Mouse (Mus musculus) cerebellum, adult 2 months (tissue): Measurements from ENCODE around the gene 9130213A22Rik. TPM values are rescaled to one million over a fixed set of nuclear protein-coding genes. Genes with fewer than 3 reads are reported as not detected.

ENCODE experiments used
- DNase-seq, 2 experiments: peaks; one replicate each; pipeline ENCODE4 v3.0.0; 2021
- H3K27ac ChIP-seq: fragments of 200-500 bp; 2 replicates; pipeline ENCODE4 v1.5.1; 2012; ENCODE audit warnings: low read length, control low read depth, inconsistent platforms; ENCODE audit not compliant: insufficient read depth
- H3K27me3 ChIP-seq: fragments of 200-500 bp; 2 replicates; pipeline ENCODE4 v1.6.1; 2012; ENCODE audit warnings: inconsistent platforms, mild to moderate bottlenecking, low read length, moderate library complexity; ENCODE audit not compliant: control insufficient read depth, insufficient read depth
- H3K4me1 ChIP-seq: fragments of 200-500 bp; 2 replicates; pipeline ENCODE4 v1.6.1; 2011; ENCODE audit warnings: low read length; ENCODE audit not compliant: control insufficient read depth, insufficient read depth
- H3K4me3 ChIP-seq: fragments of 200-500 bp; replicated peaks from 2 replicates; pipeline ENCODE3; 2011; ENCODE audit warnings: mild to moderate bottlenecking, low read depth, low read length, control low read depth; ENCODE audit not compliant: insufficient read depth
- CTCF ChIP-seq: fragments of 200-500 bp; IDR thresholded peaks from 2 replicates; pipeline ENCODE4 v1.5.1; 2011; ENCODE audit warnings: low read depth, mild to moderate bottlenecking, control low read depth, low read length, moderate library complexity, borderline replicate concordance; ENCODE audit not compliant: insufficient read depth
- POLR2A ChIP-seq: fragments of 200-500 bp; IDR thresholded peaks from 2 replicates; pipeline ENCODE4 v1.6.1; 2011; ENCODE audit warnings: low read length, control low read depth, borderline replicate concordance; ENCODE audit not compliant: insufficient read depth
- WGBS: fragments of 180-500 bp; shearing (Covaris S2); methylation state at CpG from one replicate; pipeline ENCODE4 v1.1.7; 2018; 5-methylcytosine and 5-hydroxymethylcytosine counted together
- polyA plus RNA-seq: library from polyadenylated mRNA; depleted of rRNA; stranded (reverse); fragments of >200 nt; gene quantifications from 2 replicates; pipeline ENCODE4 v1.2.3, GENCODE M21; 2012; rRNA removed

The 9130213A22Rik gene
- polyA plus RNA-seq = 1.3 and 1.4 TPM in 2 replicates

GRCm38 (mm10) chr11:69122336-69122951, at the start of gene 9130213A22Rik:
TSS of gene 9130213A22Rik (minus strand) at chr11:69122589.
- WGBS = under 1% methylated on average over 63 of the region's 66 CpGs
- TF ChIP-seq POLR2A (no peak), CTCF (peak; percentile 45; the same call in 1 of the 2 replicates)
- no peaks in the 10 kb centered on the region for H3K4me1 ChIP-seq

GRCm38 (mm10) chr11:69171626-69172025, 49.2 kb upstream of the 9130213A22Rik start:
- TF ChIP-seq POLR2A (no peak), CTCF (peak; percentile 73)
- 14% methylated on average over 7 of the region's 7 CpGs for WGBS
- peak; percentile 35 to 55 for DNase-seq
- Histone ChIP-seq H3K4me1 (no peaks in the 10 kb centered on the region), H3K27ac (no peak overlapping the region), H3K4me3 (no peak overlapping the region), H3K27me3 (no peaks in the 10 kb centered on the region)

More at GRCm38 (mm10) chr11:69122336-69122951, at the start of gene 9130213A22Rik:
- peak; percentile 84 to 87 for DNase-seq
- H3K27ac ChIP-seq = no peak within 1 kb of the TSS
- no peaks in the 10 kb centered on the region for H3K27me3 ChIP-seq
- H3K4me3 ChIP-seq = peak within 1 kb of the TSS; percentile 84

- H3K27me3 ChIP-seq = no peaks in the 10 kb centered on the region
- no peak for DNase-seq
- no peaks in the 10 kb centered on the region for H3K4me1 ChIP-seq
- no peak overlapping the region for H3K4me3 ChIP-seq
- 58% methylated on average over 12 of the region's 12 CpGs for WGBS
- no peak for TF ChIP-seq CTCF
- TF ChIP-seq POLR2A = no peak
- no peak overlapping the region for H3K27ac ChIP-seq
Observed at GRCm38 (mm10) chr11:69169313-69169712, 46.9 kb upstream of the 9130213A22Rik start.

- 3% methylated on average over 18 of the region's 18 CpGs for WGBS
- TF ChIP-seq CTCF = no peak
- Histone ChIP-seq H3K4me3 (no peak within 1 kb of the TSS), H3K4me1 (no peaks in the 10 kb centered on the region), H3K27me3 (no peaks in the 10 kb centered on the region), H3K27ac (no peak within 1 kb of the TSS)
- no peak for DNase-seq
Observed at GRCm38 (mm10) chr11:69156800-69157199, 34.4 kb upstream of the 9130213A22Rik start, which contains the start of gene Alox12b. TSS of gene Alox12b (plus strand) at chr11:69156989.

GRCm38 (mm10) chr11:69155351-69155750, 33.0 kb upstream of the 9130213A22Rik start:
- TF ChIP-seq CTCF = no peak
- no peak for TF ChIP-seq POLR2A
- Histone ChIP-seq H3K27ac (no peak overlapping the region), H3K27me3 (no peaks in the 10 kb centered on the region), H3K4me3 (no peak overlapping the region), H3K4me1 (peaks cover 3% of the 10 kb centered on the region; the same call in 1 of the 2 replicates)
- WGBS = 79% methylated on average over 1 of the region's 1 CpGs
- DNase-seq = no peak

GRCm38 (mm10) chr11:69153831-69154230, 31.4 kb upstream of the 9130213A22Rik start:
- H3K27me3 ChIP-seq = no peaks in the 10 kb centered on the region
- TF ChIP-seq CTCF (no peak), POLR2A (no peak)
- H3K4me1 ChIP-seq = peaks cover 9% of the 10 kb centered on the region; the same call in 1 of the 2 replicates
- H3K4me3 ChIP-seq = no peak overlapping the region
- no peak for DNase-seq
- H3K27ac ChIP-seq = no peak overlapping the region
- WGBS = 77% methylated on average over 8 of the region's 8 CpGs

- peaks cover 20% of the 10 kb centered on the region for H3K4me1 ChIP-seq
- no peak overlapping the region for H3K27ac ChIP-seq
- DNase-seq = no peak
- WGBS = 44% methylated on average over 6 of the region's 6 CpGs
- TF ChIP-seq POLR2A (no peak), CTCF (no peak)
- H3K27me3 ChIP-seq = no peaks in the 10 kb centered on the region
- peak overlapping the region; percentile 50 for H3K4me3 ChIP-seq
Observed at GRCm38 (mm10) chr11:69151004-69151403, 28.6 kb upstream of the 9130213A22Rik start.

- Histone ChIP-seq H3K27ac (no peak overlapping the region), H3K27me3 (no peaks in the 10 kb centered on the region), H3K4me1 (peaks cover 20% of the 10 kb centered on the region), H3K4me3 (peak overlapping the region; percentile 50)
- no peak for TF ChIP-seq POLR2A
- TF ChIP-seq CTCF = peak; percentile 69
- 6% methylated on average over 7 of the region's 7 CpGs for WGBS
- peak; percentile 74 to 81 for DNase-seq
Observed at GRCm38 (mm10) chr11:69150444-69150843, 28.1 kb upstream of the 9130213A22Rik start.
